Mouse (Mus musculus) lung, embryonic 16.5 days (tissue): Measurements from ENCODE around the gene Spin1. TPM values are rescaled to one million over a fixed set of nuclear protein-coding genes. Genes with fewer than 3 reads are reported as not detected.

Experiments
- ATAC-seq: fragments of 200-750 bp; cut with Nextera tagmentation; 2 replicates; pipeline ENCODE4 v1.8.0; 2017; ENCODE audit warnings: low read depth, mild to moderate bottlenecking, moderate library complexity
- H3K27ac ChIP-seq: fragments of 300-500 bp; sonication (generic); 2 replicates; pipeline ENCODE4 v1.5.1; 2014; ENCODE audit warnings: mild to moderate bottlenecking, control low read depth, low read length
- H3K27me3 ChIP-seq: fragments of 300-500 bp; sonication (generic); 2 replicates; pipeline ENCODE4 v1.6.1; 2014; ENCODE audit warnings: low read depth, low read length, mixed read lengths; ENCODE audit not compliant: control insufficient read depth, insufficient read depth
- H3K36me3 ChIP-seq: fragments of 300-500 bp; sonication (generic); 2 replicates; pipeline ENCODE4 v1.6.1; 2014; ENCODE audit warnings: low read length; ENCODE audit not compliant: control insufficient read depth, insufficient read depth
- H3K4me1 ChIP-seq: fragments of 300-500 bp; sonication (generic); replicated peaks from 2 replicates; pipeline ENCODE4 v1.6.1; 2014; ENCODE audit warnings: low read length, mixed read lengths; ENCODE audit not compliant: control insufficient read depth, insufficient read depth
- H3K4me2 ChIP-seq: fragments of 300-500 bp; sonication (generic); 2 replicates; pipeline ENCODE4 v1.6.1; 2014; ENCODE audit warnings: low read depth, low read length, control low read depth
- H3K4me3 ChIP-seq: fragments of 300-500 bp; sonication (generic); 2 replicates; pipeline ENCODE4 v1.5.1; 2014; ENCODE audit warnings: mild to moderate bottlenecking, low read length, control low read depth
- H3K9ac ChIP-seq: fragments of 300-500 bp; sonication (generic); 2 replicates; pipeline ENCODE4 v1.6.1; 2014; ENCODE audit warnings: low read length, control low read depth
- H3K9me3 ChIP-seq: fragments of 300-500 bp; sonication (generic); 2 replicates; pipeline ENCODE4 v1.6.1; 2016; ENCODE audit warnings: low read length; ENCODE audit not compliant: control insufficient read depth
- WGBS: fragments of 180-500 bp; shearing (Covaris S2); extraction: QIAGEN DNeasy Blood & Tissue Kit; methylation state at CpG from one replicate; pipeline ENCODE4 v1.1.7; 2014; 5-methylcytosine and 5-hydroxymethylcytosine counted together
- polyA plus RNA-seq: library from polyadenylated mRNA; unstranded; fragments of >200 nt; fragmentation: Nextera tagmentation; extraction: Ambion mirVana; gene quantifications from 2 replicates; pipeline ENCODE4 v1.2.1, GENCODE M21; 2015

Gene Spin1
- polyA plus RNA-seq, 1 experiment from 2014 or later: 80.4 TPM

- H3K27me3 ChIP-seq: no peaks in the 10 kb centered on the region
- no peaks in the 10 kb centered on the region for H3K9me3 ChIP-seq
- H3K27ac ChIP-seq: no peak overlapping the region
- no peak overlapping the region for H3K4me2 ChIP-seq
- H3K9ac ChIP-seq: no peak overlapping the region
- H3K4me3 ChIP-seq: no peak overlapping the region
- WGBS: 64% methylated on average over 6 of the region's 6 CpGs
- no peaks in the 10 kb centered on the region; the same call in 1 of the 2 replicates for H3K4me1 ChIP-seq
- ATAC-seq: no peak
- no peaks in the 10 kb centered on the region for H3K36me3 ChIP-seq
These were observed 90.9 kb downstream of the Spin1 start for GRCm38 (mm10) chr13:51191416-51192140.

- H3K27me3 ChIP-seq: no peaks in the 10 kb centered on the region
- 82% methylated on average over 15 of the region's 15 CpGs for WGBS
- H3K4me1 ChIP-seq: peaks cover 4% of the 10 kb centered on the region
- H3K9ac ChIP-seq: no peak overlapping the region
- no peaks in the 10 kb centered on the region for H3K9me3 ChIP-seq
- H3K27ac ChIP-seq: no peak overlapping the region
- no peak overlapping the region for H3K4me2 ChIP-seq
- H3K4me3 ChIP-seq: no peak overlapping the region
- H3K36me3 ChIP-seq: no peaks in the 10 kb centered on the region
- no peak for ATAC-seq
These were observed 93.2 kb downstream of the Spin1 start for GRCm38 (mm10) chr13:51193893-51194292.

- H3K27ac ChIP-seq: no peak overlapping the region; the same call in 1 of the 2 replicates
- no peak overlapping the region for H3K4me3 ChIP-seq
- H3K36me3 ChIP-seq: no peaks in the 10 kb centered on the region
- H3K4me1 ChIP-seq: peaks cover 4% of the 10 kb centered on the region
- no peaks in the 10 kb centered on the region for H3K9me3 ChIP-seq
- no peaks in the 10 kb centered on the region; the same call in 1 of the 2 replicates for H3K27me3 ChIP-seq
- ATAC-seq: no peak
- 75% methylated on average over 3 of the region's 3 CpGs for WGBS
- H3K9ac ChIP-seq: no peak overlapping the region
- no peak overlapping the region for H3K4me2 ChIP-seq
These were observed 97.0 kb downstream of the Spin1 start for GRCm38 (mm10) chr13:51197699-51198098.

GRCm38 (mm10) chr13:51198186-51198585 is 97.5 kb downstream of the Spin1 start:
- WGBS: 49% methylated on average over 5 of the region's 5 CpGs
- H3K36me3 ChIP-seq: no peaks in the 10 kb centered on the region
- H3K9me3 ChIP-seq: no peaks in the 10 kb centered on the region
- peak overlapping the region; percentile 43 for H3K27ac ChIP-seq
- peak; percentile 83 for ATAC-seq
- no peak overlapping the region for H3K9ac ChIP-seq
- no peak overlapping the region for H3K4me3 ChIP-seq
- H3K27me3 ChIP-seq: no peaks in the 10 kb centered on the region; the same call in 1 of the 2 replicates
- no peak overlapping the region for H3K4me2 ChIP-seq
- H3K4me1 ChIP-seq: peaks cover 4% of the 10 kb centered on the region

Other genes starting within 250 kb of the Spin1 start
- 2.0 and 3.2 TPM in 2 replicates for gene Nxnl2, start 70.1 kb downstream of the Spin1 start, polyA plus RNA-seq